Mouse (Mus musculus) forebrain, embryonic 16.5 days (tissue): Measurements from ENCODE around the gene 1700037C18Rik. TPM values are rescaled to one million over a fixed set of nuclear protein-coding genes. Genes with fewer than 3 reads are reported as not detected.
"Not testable (repeated sequence)": the region's sequence is repeated elsewhere in the genome, so short reads cannot be mapped to it uniquely, and the experiment has no call there.

Experiments used
- ATAC-seq: fragments of 200-750 bp; cut with Nextera tagmentation; 2 replicates; pipeline ENCODE4 v1.8.0; 2017; ENCODE audit warnings: mild to moderate bottlenecking, moderate library complexity
- H3K27ac ChIP-seq: fragments of 300-500 bp; sonication (generic); 2 replicates; pipeline ENCODE4 v1.5.1; 2014; ENCODE audit warnings: low read length, control low read depth
- H3K27me3 ChIP-seq: fragments of 300-500 bp; sonication (generic); replicated peaks from 2 replicates; pipeline ENCODE4 v1.6.1; 2014; ENCODE audit warnings: low read length; ENCODE audit not compliant: control insufficient read depth, insufficient read depth
- H3K36me3 ChIP-seq: fragments of 300-500 bp; sonication (generic); 2 replicates; pipeline ENCODE4 v1.6.1; 2014; ENCODE audit not compliant: control insufficient read depth, insufficient read depth
- H3K4me1 ChIP-seq: fragments of 300-500 bp; sonication (generic); replicated peaks from 2 replicates; pipeline ENCODE4 v1.6.1; 2014; ENCODE audit warnings: low read length; ENCODE audit not compliant: control insufficient read depth, insufficient read depth
- H3K4me2 ChIP-seq: fragments of 300-500 bp; sonication (generic); 2 replicates; pipeline ENCODE4 v1.6.1; 2014; ENCODE audit warnings: mild to moderate bottlenecking, low read length, control low read depth
- H3K4me3 ChIP-seq: fragments of 300-500 bp; sonication (generic); replicated peaks from 2 replicates; pipeline ENCODE4 v1.5.1; 2014; ENCODE audit warnings: mild to moderate bottlenecking, low read length, control low read depth
- H3K9ac ChIP-seq: fragments of 300-500 bp; sonication (generic); replicated peaks from 2 replicates; pipeline ENCODE4 v1.6.1; 2014; ENCODE audit warnings: low read depth, low read length, control low read depth
- H3K9me3 ChIP-seq: fragments of 300-500 bp; sonication (generic); 2 replicates; pipeline ENCODE4 v1.6.1; 2016; ENCODE audit warnings: low read length; ENCODE audit not compliant: control insufficient read depth
- WGBS: fragments of 180-500 bp; shearing (Covaris S2); extraction: QIAGEN DNeasy Blood & Tissue Kit; methylation state at CpG from one replicate; pipeline ENCODE4 v1.1.7; 2014; 5-methylcytosine and 5-hydroxymethylcytosine counted together
- microRNA-seq: library from miRNA; unstranded; fragments of <30 nt; microRNA quantifications from one replicate; pipeline ENCODE4, GENCODE M21; 2017
- polyA plus RNA-seq: library from polyadenylated mRNA; unstranded; fragments of >200 nt; fragmentation: Nextera tagmentation; extraction: Ambion mirVana; gene quantifications from 2 replicates; pipeline ENCODE4 v1.2.1, GENCODE M21; 2015

The 1700037C18Rik gene
- polyA plus RNA-seq, 1 experiment from 2014 or later = 13.4 TPM

- H3K4me3 ChIP-seq, ATAC-seq, H3K36me3 ChIP-seq, H3K27me3 ChIP-seq, H3K27ac ChIP-seq, H3K9me3 ChIP-seq, H3K9ac ChIP-seq, H3K4me2 ChIP-seq: not testable (repeated sequence)
- H3K4me1 ChIP-seq = peaks cover 14% of the 10 kb centered on the region
- 89% methylated on average over 13 of the region's 13 CpGs for WGBS
Measured at GRCm38 (mm10) chr16:3851301-3851700, 57.2 kb downstream of the 1700037C18Rik start.

GRCm38 (mm10) chr16:3848416-3848815, 60.1 kb downstream of the 1700037C18Rik start:
- WGBS = 75% methylated on average over 3 of the region's 3 CpGs

GRCm38 (mm10) chr16:3847871-3848270, 60.6 kb downstream of the 1700037C18Rik start:
- peaks cover 14% of the 10 kb centered on the region for H3K4me1 ChIP-seq
- H3K9ac ChIP-seq = peak overlapping the region; percentile 86; the same call in 1 of the 2 replicates
- WGBS = 74% methylated on average over 4 of the region's 4 CpGs
- H3K27ac ChIP-seq = no peak overlapping the region
- peak overlapping the region; percentile 77 for H3K4me3 ChIP-seq
- ATAC-seq = no peak
- H3K36me3 ChIP-seq = no peaks in the 10 kb centered on the region
- peak overlapping the region; percentile 79 for H3K4me2 ChIP-seq
- no peaks in the 10 kb centered on the region for H3K9me3 ChIP-seq
- H3K27me3 ChIP-seq = no peaks in the 10 kb centered on the region

More at GRCm38 (mm10) chr16:3848416-3848815, 60.1 kb downstream of the 1700037C18Rik start:
- Histone ChIP-seq H3K9me3 (no peaks in the 10 kb centered on the region), H3K27me3 (no peaks in the 10 kb centered on the region), H3K4me3 (no peak overlapping the region), H3K9ac (no peak overlapping the region), H3K36me3 (no peaks in the 10 kb centered on the region), H3K27ac (no peak overlapping the region), H3K4me1 (peaks cover 14% of the 10 kb centered on the region), H3K4me2 (no peak overlapping the region)
- no peak for ATAC-seq

GRCm38 (mm10) chr16:3846711-3847518, 61.6 kb downstream of the 1700037C18Rik start, which contains the start of gene Zfp174:
Zfp174 (plus strand) TSS chr16:3847268.
- WGBS = 4% methylated on average over 38 of the region's 38 CpGs
- peak within 1 kb of the TSS; percentile 77 for H3K4me3 ChIP-seq
- H3K4me1 ChIP-seq = peaks cover 14% of the 10 kb centered on the region
- H3K9me3 ChIP-seq = no peaks in the 10 kb centered on the region
- no peaks in the 10 kb centered on the region for H3K36me3 ChIP-seq
- H3K4me2 ChIP-seq = peak within 1 kb of the TSS; percentile 79
- peak; percentile 100 for ATAC-seq
- H3K27ac ChIP-seq = no peak within 1 kb of the TSS
- no peaks in the 10 kb centered on the region for H3K27me3 ChIP-seq
- peak within 1 kb of the TSS; percentile 86 for H3K9ac ChIP-seq

Small RNA genes lying within 50 kb of the gene (microRNA-seq; reads per million reads assigned to microRNA genes)
- not detected for gene Gm23493

Other genes with a start within 250 kb of the 1700037C18Rik start
- not detected in 2 replicates for gene Mefv, start 190.6 kb downstream of the 1700037C18Rik start, polyA plus RNA-seq
- 57.1 and 67.6 TPM in 2 replicates for gene Zfp263, start 164.6 kb downstream of the 1700037C18Rik start, polyA plus RNA-seq
- 0.17 TPM in 1 of 2 replicates, not detected in the other for gene Olfr15, start 77.8 kb downstream of the 1700037C18Rik start, polyA plus RNA-seq
- gene Zfp174, start 61.4 kb downstream of the 1700037C18Rik start, polyA plus RNA-seq = 3.0 and 3.1 TPM in 2 replicates
- gene Naa60, start 36.3 kb downstream of the 1700037C18Rik start, polyA plus RNA-seq = 87.6 and 89.4 TPM in 2 replicates
- gene Zfp597, start 24.1 kb downstream of the 1700037C18Rik start, polyA plus RNA-seq = 14.0 and 17.5 TPM in 2 replicates
- 2.1 and 3.3 TPM in 2 replicates for gene Gm20695, start 24.0 kb downstream of the 1700037C18Rik start, polyA plus RNA-seq
- gene Cluap1, start 112 bp upstream of the 1700037C18Rik start, polyA plus RNA-seq = 41.0 and 43.4 TPM in 2 replicates
- 0.88 and 1.2 TPM in 2 replicates for gene Nlrc3, start 67.9 kb upstream of the 1700037C18Rik start, polyA plus RNA-seq
- 28.1 and 29.2 TPM in 2 replicates for gene Slx4, start 95.1 kb upstream of the 1700037C18Rik start, polyA plus RNA-seq
- 4.9 and 8.6 TPM in 2 replicates for gene Dnase1, start 128.3 kb upstream of the 1700037C18Rik start, polyA plus RNA-seq
- gene Trap1, start 169.1 kb upstream of the 1700037C18Rik start, polyA plus RNA-seq = 52.7 and 54.5 TPM in 2 replicates